Mouse (Mus musculus): ENCODE measurements at regions not wholly inside any gene's neighbourhood (a gene's known extent, or its start where the extent isn't known, plus 50 kb on each side); places are given as distances from the start of the nearest gene placed in this dataset.
"Not testable (repeated sequence)": the region's sequence is repeated elsewhere in the genome, so short reads cannot be mapped to it uniquely, and the experiment has no call there.

GRCm38 (mm10) chr12:18606126-18606525 is 91.8 kb downstream of the 5730507C01Rik start:
- DNase-seq = not testable (repeated sequence)

GRCm38 (mm10) chr12:18609835-18610234 is 95.5 kb downstream of the 5730507C01Rik start:
- peak; percentile 98 for DNase-seq

GRCm38 (mm10) chr12:18610581-18610980 is 96.3 kb downstream of the 5730507C01Rik start:
- DNase-seq = not testable (repeated sequence)

Measured in heart, adult 11 months (tissue).